21 mouse cellular contexts compared by ENCODE assay signal in genomic region chr8:9581836-9582235, GRCm38 (mm10).
DNase-seq lines count a peak whose midpoint lies in the region; TF ChIP-seq lines count a peak whose summit lies in the region.
"Had no signal": no experiment of that assay in that cellular context is flagged by ENCODE, and none has a peak within 500 bp of the region (broad histone marks: within the 10 kb centered on the region; RNA-seq: fewer than 3 reads in every experiment).

No protein-coding gene starts in this region.

- H3K4me3 ChIP-seq in left cerebral cortex, adult 2 months: no peak overlapping the region
- H3K4me3 ChIP-seq: embryonic facial prominence, embryonic 10.5 days; heart, embryonic 12.5 days; hindbrain, embryonic 10.5 days; intestine, embryonic 15.5 days; midbrain, embryonic 15.5 days; neural tube, embryonic 12.5 days had no signal

- intact Hi-C loops in left cerebral cortex, adult 2 months (cut with DNase I): loop anchor here (1.0 to 5.0 kb wide), 2 partner anchors 235 to 349 kb away; no protein-coding TSS in a partner anchor

- TF ChIP-seq CTCF in left cerebral cortex, adult 2 months (IDR thresholded peaks at IDR 0.05): no peak

- H3K27ac ChIP-seq in left cerebral cortex, adult 2 months: no peak overlapping the region
- H3K27ac ChIP-seq: embryonic facial prominence, embryonic 10.5 days; hindbrain, embryonic 10.5 days; intestine, embryonic 15.5 days; macrophage; midbrain, embryonic 15.5 days; neural tube, embryonic 12.5 days had no signal

- peak; percentile 32 to 35 for DNase-seq in frontal cortex, postnatal 36 days (ENCODE audit: low spot score in 2 of 2)
- DNase-seq in frontal cortex, postnatal 10 days (ENCODE audit: low spot score in 2 of 2): no peak
- peak; percentile 15 for DNase-seq in layer of hippocampus, adult 9-11 months
- DNase-seq in layer of hippocampus, adult 9-10 months (ENCODE audit: low spot score): no peak
- DNase-seq in left cerebral cortex, adult 2 months (ENCODE audit: extremely low spot score in 1 of 2, low spot score in 2 of 2): peak; percentile 29 to 35
- peak; percentile 19 for DNase-seq in right cerebral cortex, postnatal 25 days
- no peak for DNase-seq in gastrocnemius, postnatal 4 days (ENCODE audit: low spot score in 2 of 2)
- DNase-seq: adrenal gland, postnatal 25 days; cerebellum, adult 11 months; cerebellum, postnatal 10 days; gastrocnemius, postnatal 10 days; heart, adult 11 months; heart, postnatal 10 days; kidney, postnatal 36 days had no signal

Comparison
In these comparisons a context has a peak if more than half of its experiments do, and no peak if none do; other contexts are left out.
1. DNase-seq: peak in frontal cortex, postnatal 36 days (2 of 2), layer of hippocampus, adult 9-11 months (single experiment), left cerebral cortex, adult 2 months (2 of 2) and right cerebral cortex, postnatal 25 days (single experiment); none in frontal cortex, postnatal 10 days (0 of 2), layer of hippocampus, adult 9-10 months (single experiment) and gastrocnemius, postnatal 4 days (0 of 2).